Comparison of ENCODE assay signal across 9 mouse cellular contexts in genomic region chr4:135595943-135596342, GRCm38 (mm10). TPM values are rescaled to one million over a fixed set of nuclear protein-coding genes. Genes with fewer than 3 reads are reported as not detected.
DNase-seq lines count a peak whose midpoint lies in the region; ATAC-seq and TF ChIP-seq lines count a peak whose summit lies in the region.
"Had no signal": no experiment of that assay in that cellular context is flagged by ENCODE, and none has a peak within 500 bp of the region (broad histone marks: within the 10 kb centered on the region; RNA-seq: fewer than 3 reads in every experiment).

No protein-coding gene starts in this region.

- peak; percentile 28 for DNase-seq in cerebellum, postnatal 36 days
- no peak for DNase-seq in cerebellum, adult 11 months
- DNase-seq in neural tube, embryonic 10.5 days (ENCODE audit: extremely low spot score, low spot score) = no peak
- peak; percentile 24 for DNase-seq in kidney, adult 9 months
- no peak for DNase-seq in layer of hippocampus, adult 2 months (ENCODE audit: low spot score in 2 of 2)
- DNase-seq in gastrocnemius, adult 18-20 months (ENCODE audit: low spot score) = no peak

- H3K9ac ChIP-seq in neural tube, embryonic 13.5 days = no peak overlapping the region

- no peak overlapping the region for H3K4me2 ChIP-seq in neural tube, embryonic 13.5 days

- peaks cover 13% of the 10 kb centered on the region for H3K4me1 ChIP-seq in neural tube, embryonic 13.5 days (replicated peaks)

- WGBS in neural tube, embryonic 13.5 days = 33% methylated on average over 5 of the region's 5 CpGs

- peak overlapping the region; percentile 63 for H3K27ac ChIP-seq in neural tube, embryonic 13.5 days (replicated peaks)
- no peak overlapping the region for H3K27ac ChIP-seq in layer of hippocampus, adult 2 months

- no peaks in the 10 kb centered on the region for H3K36me3 ChIP-seq in neural tube, embryonic 13.5 days

- 0 out of 2 replicates have a peak, but pooled peaks cover 8% of the 10 kb centered on the region for H3K9me3 ChIP-seq in neural tube, embryonic 13.5 days

- no peak overlapping the region for H3K4me3 ChIP-seq in neural tube, embryonic 13.5 days
- no peak overlapping the region for H3K4me3 ChIP-seq in layer of hippocampus, adult 2 months
- H3K4me3 ChIP-seq: myocyte had no signal

- H3K27me3 ChIP-seq in neural tube, embryonic 13.5 days = no peaks in the 10 kb centered on the region

- no peak for TF ChIP-seq CTCF in layer of hippocampus, adult 2 months (conservative IDR thresholded peaks at IDR 0.05)

- ATAC-seq in neural tube, embryonic 13.5 days (ENCODE audit: low read depth) = no peak
- no peak for ATAC-seq in megakaryocyte-erythroid progenitor cell, adult 5-6 weeks (replicated peaks; ENCODE audit: low FRiP score, low TSS enrichment, poor library complexity, severe bottlenecking)

RNA-seq across cellular contexts. Expression of gene Grhl3, which starts 22.5 kb away (rescaled TPM):
- polyA plus RNA-seq in neural tube, embryonic 13.5 days (2015; fragmentation: Nextera tagmentation; extraction: Ambion mirVana) = 0.50 and 0.81 TPM in 2 replicates
- under 1 TPM; 0.56 to 0.97 TPM for total RNA-seq in layer of hippocampus, adult 2 months (2021)
- total RNA-seq in megakaryocyte-erythroid progenitor cell, adult 5-6 weeks (2014; fragmentation: Nextera tagmentation) = not detected in 2 replicates
- not detected in 2 replicates for total RNA-seq in megakaryocyte-erythroid progenitor cell, adult 5-6 weeks (2017)
- under 1 TPM in 1 of 2 experiments, not detected in 1; 0.09 TPM for total RNA-seq in gastrocnemius, adult 18-20 months (2021)

Comparison
In these comparisons a context has a peak if more than half of its experiments do, and no peak if none do; other contexts are left out.
1. DNase-seq: peak in cerebellum, postnatal 36 days (2 of 2) and kidney, adult 9 months (single experiment); none in cerebellum, adult 11 months (single experiment), neural tube, embryonic 10.5 days (single experiment), layer of hippocampus, adult 2 months (0 of 2) and gastrocnemius, adult 18-20 months (single experiment).